Mouse (Mus musculus): Measurements from ENCODE around the gene Slc38a1. TPM values are rescaled to one million over a fixed set of nuclear protein-coding genes. Genes with fewer than 3 reads are reported as not detected.

Slc38a1 gene
- polyA plus RNA-seq, 1 experiment from 2014 or later = 142 TPM

GRCm38 (mm10) chr15:96576998-96577397 is 65.7 kb downstream of the Slc38a1 start:
- 98% methylated on average over 5 of the region's 5 CpGs for WGBS

GRCm38 (mm10) chr15:96568983-96569363 is 73.7 kb downstream of the Slc38a1 start:
- Histone ChIP-seq H3K4me2 (no peak overlapping the region), H3K9ac (no peak overlapping the region), H3K4me3 (no peak overlapping the region), H3K27me3 (no peaks in the 10 kb centered on the region), H3K27ac (no peak overlapping the region), H3K4me1 (peaks cover 5% of the 10 kb centered on the region; the same call in 1 of the 2 replicates), H3K9me3 (replicated peaks) (no peaks in the 10 kb centered on the region), H3K36me3 (ENCODE audit: poor library complexity, severe bottlenecking) (peaks cover 10% of the 10 kb centered on the region)
- no peak for ATAC-seq
- WGBS = 85% methylated on average over 2 of the region's 2 CpGs

More at GRCm38 (mm10) chr15:96576998-96577397, 65.7 kb downstream of the Slc38a1 start:
- Histone ChIP-seq H3K27me3 (no peaks in the 10 kb centered on the region), H3K9me3 (replicated peaks) (no peaks in the 10 kb centered on the region), H3K4me1 (no peaks in the 10 kb centered on the region), H3K9ac (no peak overlapping the region), H3K36me3 (ENCODE audit: poor library complexity, severe bottlenecking) (peaks cover 76% of the 10 kb centered on the region), H3K4me2 (no peak overlapping the region), H3K27ac (no peak overlapping the region), H3K4me3 (no peak overlapping the region)
- ATAC-seq = no peak

- H3K9me3 ChIP-seq (replicated peaks) = no peaks in the 10 kb centered on the region
- no peak overlapping the region for H3K4me3 ChIP-seq
- H3K36me3 ChIP-seq (ENCODE audit: poor library complexity, severe bottlenecking) = peaks cover 4% of the 10 kb centered on the region
- peaks cover 5% of the 10 kb centered on the region; the same call in 1 of the 2 replicates for H3K4me1 ChIP-seq
- no peak overlapping the region for H3K9ac ChIP-seq
- no peak overlapping the region for H3K4me2 ChIP-seq
- no peak for ATAC-seq
- H3K27me3 ChIP-seq = no peaks in the 10 kb centered on the region
- no peak overlapping the region for H3K27ac ChIP-seq
- WGBS = 79% methylated on average over 13 of the region's 13 CpGs
These were observed 74.3 kb downstream of the Slc38a1 start for GRCm38 (mm10) chr15:96568271-96568982.

- Histone ChIP-seq H3K27ac (no peak overlapping the region), H3K9ac (peak overlapping the region; percentile 57), H3K9me3 (replicated peaks) (no peaks in the 10 kb centered on the region), H3K4me2 (peak overlapping the region; percentile 59), H3K4me1 (peaks cover 5% of the 10 kb centered on the region; the same call in 1 of the 2 replicates), H3K4me3 (peak overlapping the region; percentile 35), H3K27me3 (no peaks in the 10 kb centered on the region), H3K36me3 (ENCODE audit: poor library complexity, severe bottlenecking) (no peaks in the 10 kb centered on the region)
- ATAC-seq = peak; percentile 50; the same call in 1 of the 2 replicates
- WGBS = 13% methylated on average over 14 of the region's 14 CpGs
These were observed 75.9 kb downstream of the Slc38a1 start for GRCm38 (mm10) chr15:96566850-96567271.

GRCm38 (mm10) chr15:96563852-96564251 is 78.9 kb downstream of the Slc38a1 start:
- no peak overlapping the region for H3K4me2 ChIP-seq
- H3K4me1 ChIP-seq = peaks cover 5% of the 10 kb centered on the region; the same call in 1 of the 2 replicates
- no peak for ATAC-seq
- H3K9ac ChIP-seq = no peak overlapping the region
- H3K27me3 ChIP-seq = no peaks in the 10 kb centered on the region
- H3K27ac ChIP-seq = no peak overlapping the region
- 67% methylated on average over 1 of the region's 1 CpGs for WGBS
- no peak overlapping the region for H3K4me3 ChIP-seq
- H3K36me3 ChIP-seq (ENCODE audit: poor library complexity, severe bottlenecking) = no peaks in the 10 kb centered on the region
- H3K9me3 ChIP-seq (replicated peaks) = 0 out of 2 replicates have a peak, but pooled peaks cover 6% of the 10 kb centered on the region

GRCm38 (mm10) chr15:96562521-96562920 is 80.2 kb downstream of the Slc38a1 start:
- H3K4me3 ChIP-seq = no peak overlapping the region
- no peak overlapping the region for H3K4me2 ChIP-seq
- H3K27me3 ChIP-seq = no peaks in the 10 kb centered on the region
- H3K4me1 ChIP-seq = peaks cover 5% of the 10 kb centered on the region; the same call in 1 of the 2 replicates
- 0 out of 2 replicates have a peak, but pooled peaks cover 6% of the 10 kb centered on the region for H3K9me3 ChIP-seq (replicated peaks)
- ATAC-seq = no peak
- no peak overlapping the region for H3K9ac ChIP-seq
- WGBS = 92% methylated on average over 5 of the region's 5 CpGs
- no peaks in the 10 kb centered on the region for H3K36me3 ChIP-seq (ENCODE audit: poor library complexity, severe bottlenecking)
- no peak overlapping the region for H3K27ac ChIP-seq

GRCm38 (mm10) chr15:96560576-96561298 is 82.0 kb downstream of the Slc38a1 start:
- Histone ChIP-seq H3K27ac (no peak overlapping the region), H3K4me1 (no peaks in the 10 kb centered on the region), H3K9ac (no peak overlapping the region), H3K9me3 (replicated peaks) (0 out of 2 replicates have a peak, but pooled peaks cover 6% of the 10 kb centered on the region), H3K27me3 (no peaks in the 10 kb centered on the region), H3K4me3 (no peak overlapping the region), H3K36me3 (ENCODE audit: poor library complexity, severe bottlenecking) (no peaks in the 10 kb centered on the region), H3K4me2 (no peak overlapping the region)
- ATAC-seq = no peak
- WGBS = 95% methylated on average over 14 of the region's 14 CpGs

GRCm38 (mm10) chr15:96551569-96552380 is 90.9 kb downstream of the Slc38a1 start:
- no peak overlapping the region for H3K9ac ChIP-seq
- no peaks in the 10 kb centered on the region for H3K36me3 ChIP-seq (ENCODE audit: poor library complexity, severe bottlenecking)
- ATAC-seq = peak; percentile 83
- no peak overlapping the region for H3K27ac ChIP-seq
- H3K9me3 ChIP-seq (replicated peaks) = no peaks in the 10 kb centered on the region
- no peaks in the 10 kb centered on the region for H3K27me3 ChIP-seq
- H3K4me1 ChIP-seq = peaks cover 17% of the 10 kb centered on the region
- whole genome bisulfite sequencing = 72% methylated on average over 9 of the region's 9 CpGs
- H3K4me3 ChIP-seq = no peak overlapping the region
- H3K4me2 ChIP-seq = no peak overlapping the region

- no peak overlapping the region for H3K27ac ChIP-seq
- H3K9me3 ChIP-seq (replicated peaks) = no peaks in the 10 kb centered on the region
- H3K4me3 ChIP-seq = no peak overlapping the region
- no peak overlapping the region for H3K9ac ChIP-seq
- no peak overlapping the region for H3K4me2 ChIP-seq
- H3K27me3 ChIP-seq = no peaks in the 10 kb centered on the region
- WGBS = 84% methylated on average over 8 of the region's 8 CpGs
- H3K36me3 ChIP-seq (ENCODE audit: poor library complexity, severe bottlenecking) = no peaks in the 10 kb centered on the region
- ATAC-seq = no peak
- peaks cover 17% of the 10 kb centered on the region for H3K4me1 ChIP-seq
These were observed 91.6 kb downstream of the Slc38a1 start for GRCm38 (mm10) chr15:96551107-96551506.

- ATAC-seq = no peak
- Histone ChIP-seq H3K9ac (no peak overlapping the region), H3K36me3 (ENCODE audit: poor library complexity, severe bottlenecking) (no peaks in the 10 kb centered on the region), H3K27ac (peak overlapping the region; percentile 70), H3K27me3 (0 out of 2 replicates have a peak, but pooled peaks cover 3% of the 10 kb centered on the region), H3K9me3 (replicated peaks) (no peaks in the 10 kb centered on the region), H3K4me1 (peaks cover 17% of the 10 kb centered on the region), H3K4me3 (no peak overlapping the region), H3K4me2 (no peak overlapping the region)
- WGBS = 77% methylated on average over 9 of the region's 9 CpGs
These were observed 94.3 kb downstream of the Slc38a1 start for GRCm38 (mm10) chr15:96548363-96548762.

GRCm38 (mm10) chr15:96547256-96548195 is 95.2 kb downstream of the Slc38a1 start:
- peak overlapping the region; percentile 27 for H3K4me2 ChIP-seq
- H3K9ac ChIP-seq = no peak overlapping the region
- H3K4me1 ChIP-seq = peaks cover 17% of the 10 kb centered on the region
- WGBS = 26% methylated on average over 21 of the region's 21 CpGs
- H3K9me3 ChIP-seq (replicated peaks) = no peaks in the 10 kb centered on the region
- no peaks in the 10 kb centered on the region for H3K36me3 ChIP-seq (ENCODE audit: poor library complexity, severe bottlenecking)
- no peak overlapping the region for H3K4me3 ChIP-seq
- H3K27ac ChIP-seq = peak overlapping the region; percentile 70
- peak; percentile 83 for ATAC-seq
- 0 out of 2 replicates have a peak, but pooled peaks cover 3% of the 10 kb centered on the region for H3K27me3 ChIP-seq

Data from forebrain, embryonic 13.5 days (tissue).